Mouse (Mus musculus) frontal cortex, adult 2 months (tissue): ENCODE results near the gene Zfp768. TPM values are rescaled to one million over a fixed set of nuclear protein-coding genes. Genes with fewer than 3 reads are reported as not detected.

Experiments used
- DNase-seq, 2 experiments: peaks; one replicate each; pipeline ENCODE4 v3.0.0; 2022; ENCODE audit warnings: low spot score in 1 of 2; ENCODE audit errors: extremely low spot score in 1 of 2
- polyA plus RNA-seq: library from polyadenylated mRNA; depleted of rRNA; stranded (reverse); fragments of >200 nt; gene quantifications from 2 replicates; pipeline ENCODE4 v1.2.3, GENCODE M21; 2012; rRNA removed

The Zfp768 gene
- polyA plus RNA-seq, 1 experiment, result 14.8 TPM

- peak; percentile 33 to 89 for DNase-seq
These were observed 36.5 kb downstream of the Zfp768 start for GRCm38 (mm10) chr7:127308887-127309286.

DNA sequence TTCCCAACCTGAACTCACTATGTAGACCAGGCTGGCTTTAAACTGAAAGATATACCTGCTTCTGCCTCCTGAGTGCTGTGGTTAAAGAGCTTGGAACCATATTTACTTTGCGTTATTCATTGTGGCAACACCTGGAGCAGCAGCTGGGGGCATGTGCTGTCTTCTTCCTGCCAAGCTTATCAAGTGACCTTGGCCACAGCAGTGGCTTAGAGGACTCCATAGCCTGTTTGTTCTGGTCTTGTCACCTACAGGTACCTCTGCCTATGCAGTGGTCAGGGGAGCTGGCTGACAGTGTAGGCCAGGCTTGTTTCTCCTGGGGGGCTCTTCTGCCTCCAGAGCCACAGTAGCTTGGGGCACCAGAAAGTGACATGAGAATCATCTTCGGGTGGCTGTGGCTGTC lies 37.0 kb downstream of the Zfp768 start:
- DNase-seq, result no peak

- DNase-seq, result no peak
These were observed 47.7 kb downstream of the Zfp768 start for GRCm38 (mm10) chr7:127297586-127298193.

- no peak for DNase-seq
These were observed 48.4 kb downstream of the Zfp768 start for GRCm38 (mm10) chr7:127296786-127297555.

DNA sequence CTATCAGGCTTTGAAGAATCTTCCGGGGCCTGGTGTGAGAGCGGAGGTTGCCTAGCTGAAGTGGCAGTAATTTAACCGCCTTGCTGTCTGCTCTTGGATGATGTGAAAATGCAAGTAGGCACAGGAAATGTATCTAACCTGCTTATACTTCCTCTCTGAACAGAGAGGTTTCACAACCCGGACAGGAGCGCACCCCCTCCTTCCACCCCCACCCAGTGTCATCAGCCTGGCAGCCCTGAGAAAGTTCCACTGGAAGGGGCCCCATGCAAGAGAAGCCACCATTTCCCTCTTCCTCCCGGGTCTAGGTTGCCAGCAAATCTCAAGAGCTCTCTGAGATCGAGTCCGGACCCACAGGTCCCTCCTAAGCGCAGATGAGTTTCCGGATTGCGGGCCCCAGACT lies 49.3 kb downstream of the Zfp768 start, which contains the start of gene Itgal:
Itgal (plus strand) TSS at position 163 of the 400 bp plus-strand sequence.
- no peak for DNase-seq

Other genes starting within 250 kb of the Zfp768 start
- 0.86 TPM in 2 replicates for gene Qprt, start 223.4 kb downstream of the Zfp768 start, polyA plus RNA-seq
- 0.15 and 0.16 TPM in 2 replicates for gene Spn, start 207.8 kb downstream of the Zfp768 start, polyA plus RNA-seq
- 97.1 and 102 TPM in 2 replicates for gene Cd2bp2, start 149.5 kb downstream of the Zfp768 start, polyA plus RNA-seq
- 60.3 and 77.8 TPM in 2 replicates for gene Tbc1d10b, start 137.1 kb downstream of the Zfp768 start, polyA plus RNA-seq
- gene Mylpf, start 136.7 kb downstream of the Zfp768 start, polyA plus RNA-seq, result 1.6 and 3.0 TPM in 2 replicates
- gene Zfp553, start 112.5 kb downstream of the Zfp768 start, polyA plus RNA-seq, result 13.5 and 13.8 TPM in 2 replicates
- 10.2 and 13.3 TPM in 2 replicates for gene Sept1, start 112.5 kb downstream of the Zfp768 start, polyA plus RNA-seq
- gene Zfp771, start 101.3 kb downstream of the Zfp768 start, polyA plus RNA-seq, result 120 and 131 TPM in 2 replicates
- 27.9 and 30.1 TPM in 2 replicates for gene Dctpp1, start 84.9 kb downstream of the Zfp768 start, polyA plus RNA-seq
- gene Sephs2, start 71.5 kb downstream of the Zfp768 start, polyA plus RNA-seq, result 22.2 and 27.6 TPM in 2 replicates
- 0.66 and 0.88 TPM in 2 replicates for gene Itgal, start 49.3 kb downstream of the Zfp768 start, polyA plus RNA-seq
- 4.6 and 5.1 TPM in 2 replicates for gene Zfp747, start 30.5 kb upstream of the Zfp768 start, polyA plus RNA-seq
- gene 9130019O22Rik, start 41.6 kb upstream of the Zfp768 start, polyA plus RNA-seq, result 2.2 and 2.9 TPM in 2 replicates
- 5.1 and 5.9 TPM in 2 replicates for gene E430018J23Rik, start 48.0 kb upstream of the Zfp768 start, polyA plus RNA-seq
- gene Zfp764, start 61.2 kb upstream of the Zfp768 start, polyA plus RNA-seq, result 3.2 and 3.5 TPM in 2 replicates
- gene Zfp688, start 76.5 kb upstream of the Zfp768 start, polyA plus RNA-seq, result 17.9 and 18.6 TPM in 2 replicates
- gene Zfp689, start 103.6 kb upstream of the Zfp768 start, polyA plus RNA-seq, result 5.2 and 8.1 TPM in 2 replicates
- 42.8 and 46.1 TPM in 2 replicates for gene Prr14, start 114.0 kb upstream of the Zfp768 start, polyA plus RNA-seq
- 31.6 and 33.4 TPM in 2 replicates for gene Fbrs, start 133.6 kb upstream of the Zfp768 start, polyA plus RNA-seq
- gene Srcap, start 166.4 kb upstream of the Zfp768 start, polyA plus RNA-seq, result 29.6 and 31.3 TPM in 2 replicates
- gene Gm42715, start 174.0 kb upstream of the Zfp768 start, polyA plus RNA-seq, result 15.6 and 16.6 TPM in 2 replicates
- not detected in 2 replicates for gene Tmem265, start 215.8 kb upstream of the Zfp768 start, polyA plus RNA-seq
- 145 and 146 TPM in 2 replicates for gene Phkg2, start 227.8 kb upstream of the Zfp768 start, polyA plus RNA-seq
- gene Ccdc189, start 243.0 kb upstream of the Zfp768 start, polyA plus RNA-seq, result 21.0 and 21.5 TPM in 2 replicates
- 49.4 and 54.0 TPM in 2 replicates for gene Rnf40, start 243.2 kb upstream of the Zfp768 start, polyA plus RNA-seq